Mouse (Mus musculus): ENCODE results near the gene Cdhr3.

DNA sequence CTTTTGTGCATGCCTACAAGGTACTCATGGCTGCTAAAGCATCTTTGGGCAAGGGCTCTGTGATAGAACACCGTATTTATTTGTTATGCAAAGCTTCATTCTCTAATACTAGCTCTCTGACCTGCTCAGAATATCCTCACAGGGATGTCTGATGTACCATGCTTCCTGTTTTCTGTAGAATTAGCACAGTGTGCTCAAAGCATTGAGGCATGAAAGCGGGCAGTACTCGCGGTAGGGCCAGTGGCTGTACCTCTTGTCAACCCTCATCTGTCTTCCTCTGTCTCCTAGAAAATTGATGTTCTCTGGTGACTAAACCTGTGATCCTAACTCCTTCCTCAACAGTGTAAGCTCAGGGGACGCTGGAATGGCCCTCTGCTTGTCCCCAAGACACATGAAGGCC lies 98.6 kb downstream of the Cdhr3 start:
- TF ChIP-seq CTCF (IDR thresholded peaks at IDR 0.05; ENCODE audit: extremely low read depth, insufficient read depth, low read length): no peak
- no peak for TF ChIP-seq POLR2A (IDR thresholded peaks at IDR 0.05; ENCODE audit: extremely low read depth, insufficient read depth, low read length)
